Mouse (Mus musculus): ENCODE results near the gene Ccdc47.

GRCm38 (mm10) chr11:106154770-106155169, 61.4 kb downstream of the Ccdc47 start:
- TF ChIP-seq CTCF (conservative IDR thresholded peaks at IDR 0.05; ENCODE audit: low read length), result no peak
- TF ChIP-seq NANOG (IDR thresholded peaks at IDR 0.05; ENCODE audit: borderline replicate concordance, low read length), result no peak
